Mouse (Mus musculus) right cerebral cortex, postnatal 36 days (tissue): ENCODE results near the gene Rnf225.

Source experiments
- DNase-seq, 2 experiments: peaks; one replicate each; pipeline ENCODE4 v3.0.0; 2022; ENCODE audit warnings: low spot score in 2 of 2, mixed read lengths in 1 of 2

The Rnf225 gene

GRCm38 (mm10) chr7:12980291-12980690, 53.1 kb downstream of the Rnf225 start:
- no peak for DNase-seq
